Mouse (Mus musculus): ENCODE results near the gene Col5a3.

- TF ChIP-seq POLR2A (IDR thresholded peaks at IDR 0.05; ENCODE audit: low read depth, low read length) (no peak), CTCF (IDR thresholded peaks at IDR 0.05; ENCODE audit: borderline replicate concordance, insufficient read depth, low read length) (no peak; the same call in 1 of the 2 replicates)
Observed at GRCm38 (mm10) chr9:20757087-20757955, 57.5 kb downstream of the Col5a3 start.
